Mouse (Mus musculus) thymus, adult 2 months (tissue): ENCODE results near the gene Creb5. TPM values are rescaled to one million over a fixed set of nuclear protein-coding genes. Genes with fewer than 3 reads are reported as not detected.

Experiments used
- DNase-seq: peaks from one replicate; pipeline ENCODE4 v3.0.0; 2021
- H3K27ac ChIP-seq: fragments of 200-500 bp; 2 replicates; pipeline ENCODE4 v1.5.1; 2012; ENCODE audit warnings: low read length, control low read depth; ENCODE audit not compliant: control insufficient read depth, insufficient read depth
- H3K27me3 ChIP-seq: fragments of 200-500 bp; 2 replicates; pipeline ENCODE4 v1.6.1; 2012; ENCODE audit warnings: mild to moderate bottlenecking, low read length, moderate library complexity, mixed read lengths; ENCODE audit not compliant: control insufficient read depth, insufficient read depth
- H3K36me3 ChIP-seq: fragments of 200-500 bp; 2 replicates; pipeline ENCODE4 v1.6.1; 2012; ENCODE audit warnings: mild to moderate bottlenecking, low read length, moderate library complexity; ENCODE audit not compliant: control insufficient read depth, insufficient read depth
- H3K4me1 ChIP-seq: fragments of 200-500 bp; replicated peaks from 2 replicates; pipeline ENCODE4 v1.6.1; 2012; ENCODE audit warnings: low read length; ENCODE audit not compliant: control insufficient read depth, insufficient read depth
- H3K4me3 ChIP-seq: fragments of 200-500 bp; 2 replicates; pipeline ENCODE4 v1.5.1; 2012; ENCODE audit warnings: mild to moderate bottlenecking, low read length, control low read depth, moderate library complexity; ENCODE audit not compliant: control insufficient read depth, insufficient read depth
- CTCF ChIP-seq: fragments of 200-500 bp; IDR thresholded peaks from 2 replicates; pipeline ENCODE4 v1.5.1; 2012; ENCODE audit warnings: mild to moderate bottlenecking, control low read depth, low read length, moderate library complexity, borderline replicate concordance; ENCODE audit not compliant: control insufficient read depth, poor library complexity, insufficient read depth; ENCODE audit errors: extremely low read depth
- POLR2A ChIP-seq: fragments of 200-500 bp; IDR thresholded peaks from 2 replicates; pipeline ENCODE4 v1.6.1; 2012; ENCODE audit warnings: mild to moderate bottlenecking, low read length, control low read depth, moderate library complexity; ENCODE audit not compliant: control insufficient read depth, poor library complexity, insufficient read depth; ENCODE audit errors: extremely low read depth
- WGBS: fragments of 180-500 bp; shearing (Covaris S2); methylation state at CpG from one replicate; pipeline ENCODE4 v1.1.7; 2018; 5-methylcytosine and 5-hydroxymethylcytosine counted together
- polyA plus RNA-seq: library from polyadenylated mRNA; depleted of rRNA; stranded (reverse); fragments of >200 nt; gene quantifications from 2 replicates; pipeline ENCODE4 v1.2.3, GENCODE M21; 2012

Gene Creb5
- polyA plus RNA-seq, 1 experiment = 0.96 TPM

DNA sequence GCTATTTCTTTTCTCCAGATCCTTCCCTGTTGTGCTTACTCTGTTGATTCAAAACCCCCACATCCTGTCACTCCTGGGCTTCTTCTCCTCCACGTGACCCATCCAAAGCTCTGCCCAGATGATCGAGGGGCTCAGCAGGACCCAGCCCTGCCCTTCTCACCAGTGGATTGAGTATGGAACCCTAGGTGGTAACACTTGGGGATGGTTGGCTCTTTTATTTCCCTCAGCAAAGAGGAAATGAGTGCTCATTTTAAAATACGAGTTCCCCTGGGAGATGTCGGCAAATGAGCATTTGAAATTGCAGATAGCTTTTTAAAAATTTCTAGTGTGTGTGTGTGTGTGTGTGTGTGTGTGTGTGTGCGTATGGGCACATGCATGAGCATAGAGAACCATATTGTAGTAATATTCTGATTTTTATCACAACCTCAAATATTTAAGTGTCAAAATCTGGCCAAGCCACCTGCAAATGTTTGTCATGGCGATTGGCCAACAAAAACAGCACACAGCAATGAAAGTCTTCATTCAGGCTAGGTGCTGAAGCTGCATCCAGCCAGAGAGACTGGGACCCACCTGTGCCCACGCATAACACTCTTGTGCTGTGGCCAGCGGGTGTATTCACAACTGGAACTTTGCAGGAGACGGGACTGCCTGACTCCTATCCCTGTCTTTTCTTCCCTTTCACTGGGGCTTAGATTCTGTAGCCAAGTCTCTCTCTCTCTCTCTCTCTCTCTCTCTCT, 162.5 kb downstream of the Creb5 start:
- no peak for TF ChIP-seq CTCF
- no peak for TF ChIP-seq POLR2A
- Histone ChIP-seq H3K4me1 (no peaks in the 10 kb centered on the region; the same call in 1 of the 2 replicates), H3K4me3 (no peak overlapping the region), H3K27ac (no peak overlapping the region), H3K27me3 (no peaks in the 10 kb centered on the region), H3K36me3 (no peaks in the 10 kb centered on the region)
- DNase-seq = no peak
- 47% methylated on average over 9 of the region's 9 CpGs for WGBS

DNA sequence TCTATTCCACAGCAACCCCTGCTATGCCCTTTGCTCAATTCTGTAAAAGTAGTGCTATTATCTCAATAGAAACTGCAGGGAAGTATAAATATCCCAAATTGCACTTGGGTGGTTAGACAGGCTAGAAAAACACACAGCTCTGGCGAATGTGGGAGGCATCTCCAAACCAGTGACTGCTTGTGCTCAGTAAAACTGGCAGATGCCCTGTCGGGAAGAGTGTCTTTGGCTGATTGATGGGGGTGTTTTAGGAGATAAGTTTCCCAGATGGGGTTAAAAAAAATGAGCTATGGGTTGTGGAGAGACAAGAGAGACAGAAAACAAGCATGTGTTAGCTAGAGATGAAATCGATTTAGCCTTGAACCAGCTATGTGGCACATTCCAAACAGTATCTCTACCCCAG, 163.4 kb downstream of the Creb5 start:
- WGBS = 82% methylated on average over 3 of the region's 3 CpGs
- no peak for DNase-seq
- H3K27me3 ChIP-seq = no peaks in the 10 kb centered on the region
- no peak overlapping the region for H3K27ac ChIP-seq
- H3K4me3 ChIP-seq = no peak overlapping the region
- H3K36me3 ChIP-seq = no peaks in the 10 kb centered on the region
- TF ChIP-seq CTCF (no peak), POLR2A (no peak)
- H3K4me1 ChIP-seq = no peaks in the 10 kb centered on the region; the same call in 1 of the 2 replicates

DNA sequence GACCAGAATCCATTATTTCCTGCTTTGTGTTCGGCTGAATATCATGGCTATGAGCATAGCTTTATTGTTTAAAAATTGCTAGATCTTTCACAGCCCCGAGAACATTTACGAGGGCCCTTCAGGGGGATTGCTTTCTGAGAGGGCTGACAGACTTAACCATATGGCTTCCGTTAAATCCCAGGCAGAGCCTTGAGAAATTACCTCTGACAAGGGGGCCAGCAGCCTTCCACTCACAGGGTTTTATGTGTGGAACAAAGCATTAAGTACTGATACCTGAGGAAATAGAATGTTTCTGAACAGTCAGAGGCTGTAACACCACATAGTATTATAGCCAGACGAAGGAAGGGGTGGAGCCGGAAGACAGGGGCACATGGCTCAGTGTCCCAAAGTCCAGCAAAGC, 165.2 kb downstream of the Creb5 start:
- Histone ChIP-seq H3K4me1 (no peaks in the 10 kb centered on the region; the same call in 1 of the 2 replicates), H3K27me3 (no peaks in the 10 kb centered on the region), H3K27ac (no peak overlapping the region), H3K4me3 (no peak overlapping the region), H3K36me3 (no peaks in the 10 kb centered on the region)
- TF ChIP-seq POLR2A (no peak), CTCF (no peak)
- no peak for DNase-seq
- 69% methylated on average over 6 of the region's 6 CpGs for WGBS

DNA sequence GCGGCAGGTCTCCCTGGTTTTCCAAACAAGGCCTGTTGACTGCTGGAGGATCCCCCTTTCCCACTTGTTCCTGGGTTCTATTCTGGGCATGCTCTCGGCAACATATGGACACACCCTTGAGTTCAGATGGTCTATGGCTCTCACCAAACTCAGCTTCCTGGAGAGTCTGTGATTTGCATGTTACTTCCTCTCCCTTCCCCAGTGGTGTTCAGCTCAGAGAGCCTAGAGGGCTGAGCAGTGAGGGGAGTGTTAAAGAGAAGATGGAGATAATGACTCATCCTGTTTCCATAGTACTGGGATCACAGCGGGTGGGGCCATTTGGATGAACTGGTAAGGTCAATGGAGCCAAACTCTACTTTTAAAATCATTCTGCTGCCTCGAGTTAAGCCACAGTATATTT, 168.4 kb downstream of the Creb5 start:
- 43% methylated on average over 4 of the region's 4 CpGs for WGBS
- no peak for DNase-seq
- Histone ChIP-seq H3K27ac (no peak overlapping the region), H3K27me3 (no peaks in the 10 kb centered on the region), H3K4me1 (no peaks in the 10 kb centered on the region), H3K36me3 (no peaks in the 10 kb centered on the region), H3K4me3 (no peak overlapping the region)
- no peak for TF ChIP-seq POLR2A
- no peak for TF ChIP-seq CTCF

DNA sequence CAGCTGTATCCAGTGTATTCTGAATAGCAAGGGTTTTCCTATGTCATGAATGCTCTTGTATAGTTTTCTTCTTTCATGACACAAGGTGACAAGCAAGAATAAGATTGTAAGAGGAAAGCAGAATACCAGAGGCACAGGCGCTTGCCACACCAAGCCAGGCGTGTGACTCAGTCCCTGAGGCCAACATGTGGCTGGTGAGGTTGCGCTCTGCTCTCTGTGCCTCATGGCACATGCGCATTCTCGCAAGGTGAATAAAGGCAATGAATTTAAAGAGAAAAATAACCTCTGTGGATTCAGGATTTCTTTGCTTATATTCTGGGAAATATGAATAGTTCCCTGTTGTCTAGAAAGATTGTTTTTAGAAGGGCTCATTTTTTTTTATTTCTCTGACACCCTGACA, 169.0 kb downstream of the Creb5 start:
- DNase-seq = no peak
- H3K36me3 ChIP-seq = no peaks in the 10 kb centered on the region
- no peaks in the 10 kb centered on the region for H3K4me1 ChIP-seq
- TF ChIP-seq POLR2A = no peak
- TF ChIP-seq CTCF = no peak
- no peaks in the 10 kb centered on the region for H3K27me3 ChIP-seq
- no peak overlapping the region for H3K4me3 ChIP-seq
- no peak overlapping the region for H3K27ac ChIP-seq
- WGBS = 95% methylated on average over 5 of the region's 5 CpGs

DNA sequence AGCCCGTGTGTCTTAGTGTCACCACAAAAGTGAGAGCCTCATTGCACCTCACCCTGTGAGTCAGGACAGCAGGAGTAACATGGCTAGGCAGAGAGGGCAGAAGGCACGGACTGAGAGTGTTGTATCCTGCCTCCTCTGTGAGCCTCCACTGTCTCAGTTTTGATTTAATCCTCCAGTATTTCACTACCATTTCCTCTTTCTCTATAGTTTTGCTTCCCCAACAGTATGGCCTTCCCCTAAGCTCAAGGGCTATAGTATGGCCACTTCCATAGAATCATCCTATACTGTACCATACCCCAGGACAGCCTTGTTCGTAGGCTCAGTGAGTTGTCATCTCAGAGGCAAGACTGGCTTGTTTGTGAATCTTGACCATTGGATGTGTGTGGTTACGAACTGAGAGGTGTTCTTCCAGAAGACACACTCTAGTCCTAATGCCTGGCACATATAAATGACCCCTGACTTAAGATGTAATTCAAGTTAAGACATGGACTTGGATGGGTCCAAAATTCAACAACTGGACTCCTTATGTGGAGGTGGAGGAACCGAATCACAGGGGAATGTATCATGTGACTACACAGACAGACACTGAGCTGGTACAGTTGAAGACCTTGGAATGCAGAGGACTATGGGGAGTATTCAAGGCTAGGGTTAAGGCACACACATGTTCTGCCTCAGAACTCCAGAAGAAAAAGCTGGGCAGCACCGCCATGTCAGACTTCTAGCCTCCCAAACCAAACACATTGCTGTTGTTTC, 173.1 kb downstream of the Creb5 start:
- no peak for TF ChIP-seq CTCF
- no peak for TF ChIP-seq POLR2A
- no peak overlapping the region for H3K4me3 ChIP-seq
- DNase-seq = no peak
- 91% methylated on average over 6 of the region's 6 CpGs for WGBS
- H3K27me3 ChIP-seq = no peaks in the 10 kb centered on the region
- H3K4me1 ChIP-seq = no peaks in the 10 kb centered on the region
- H3K36me3 ChIP-seq = no peaks in the 10 kb centered on the region
- no peak overlapping the region for H3K27ac ChIP-seq

DNA sequence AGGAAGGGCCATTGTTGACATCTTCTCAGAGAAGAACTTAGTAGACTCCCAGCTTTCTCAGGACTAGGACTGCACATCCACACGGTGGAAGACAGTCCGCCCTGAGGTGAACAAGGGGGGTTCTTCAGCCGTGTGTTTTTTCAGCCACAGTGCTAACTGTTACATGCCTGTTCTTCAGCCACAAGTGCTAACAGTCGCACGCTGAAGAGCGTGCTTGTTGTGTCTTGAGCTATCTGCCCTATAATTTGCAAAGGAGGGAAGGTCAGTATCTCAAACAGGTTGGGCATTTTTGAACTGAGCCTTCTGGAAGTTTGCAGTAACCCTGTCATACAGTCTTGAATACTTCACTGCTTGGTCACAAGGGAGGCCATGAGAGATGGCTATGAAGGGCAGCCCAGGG, 174.0 kb downstream of the Creb5 start:
- no peaks in the 10 kb centered on the region for H3K4me1 ChIP-seq
- no peak overlapping the region for H3K27ac ChIP-seq
- DNase-seq = no peak
- 98% methylated on average over 6 of the region's 6 CpGs for WGBS
- H3K27me3 ChIP-seq = no peaks in the 10 kb centered on the region
- TF ChIP-seq CTCF (no peak), POLR2A (no peak)
- no peaks in the 10 kb centered on the region for H3K36me3 ChIP-seq
- H3K4me3 ChIP-seq = no peak overlapping the region
